Mouse (Mus musculus) kidney, adult 18-20 months (tissue): Measurements from ENCODE around the gene Slc38a6.

Experiments used
- DNase-seq: peaks from one replicate; pipeline ENCODE4 v3.0.0; 2021

Slc38a6 gene

GRCm38 (mm10) chr12:73399426-73399825, 112.8 kb downstream of the Slc38a6 start:
- no peak for DNase-seq

GRCm38 (mm10) chr12:73400481-73401025, 114.0 kb downstream of the Slc38a6 start:
- DNase-seq, result no peak

DNA sequence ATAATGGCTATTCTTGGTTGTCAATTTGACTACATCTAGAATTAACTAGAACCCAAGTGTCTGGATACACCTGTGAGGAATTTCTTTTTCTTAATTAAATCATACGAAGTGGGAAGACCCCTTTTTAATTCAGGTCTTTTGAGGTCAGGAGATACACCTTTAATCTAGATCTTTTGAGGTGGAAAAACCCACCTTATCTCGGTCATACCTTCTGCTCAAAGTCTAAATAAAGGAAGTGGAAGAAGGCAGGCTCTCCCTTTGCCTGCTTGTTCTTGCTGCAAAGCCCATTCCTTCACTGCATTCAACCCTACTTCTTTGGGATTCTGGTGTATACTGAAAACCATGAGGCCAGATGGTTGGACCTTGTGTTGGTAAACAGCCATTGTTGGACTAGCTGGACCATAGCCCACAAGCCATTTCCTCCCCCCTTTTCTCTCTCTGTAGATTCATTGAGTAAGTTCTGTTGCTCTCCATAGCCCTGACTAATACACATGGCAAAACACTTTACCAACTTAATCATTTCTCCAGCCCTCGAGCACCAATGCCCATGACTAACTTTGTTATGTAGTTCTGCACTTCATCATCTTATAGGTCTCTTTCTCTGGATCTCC, 115.0 kb downstream of the Slc38a6 start:
- no peak for DNase-seq

- DNase-seq, result no peak
Measured at GRCm38 (mm10) chr12:73402137-73402712, 115.6 kb downstream of the Slc38a6 start.

DNA sequence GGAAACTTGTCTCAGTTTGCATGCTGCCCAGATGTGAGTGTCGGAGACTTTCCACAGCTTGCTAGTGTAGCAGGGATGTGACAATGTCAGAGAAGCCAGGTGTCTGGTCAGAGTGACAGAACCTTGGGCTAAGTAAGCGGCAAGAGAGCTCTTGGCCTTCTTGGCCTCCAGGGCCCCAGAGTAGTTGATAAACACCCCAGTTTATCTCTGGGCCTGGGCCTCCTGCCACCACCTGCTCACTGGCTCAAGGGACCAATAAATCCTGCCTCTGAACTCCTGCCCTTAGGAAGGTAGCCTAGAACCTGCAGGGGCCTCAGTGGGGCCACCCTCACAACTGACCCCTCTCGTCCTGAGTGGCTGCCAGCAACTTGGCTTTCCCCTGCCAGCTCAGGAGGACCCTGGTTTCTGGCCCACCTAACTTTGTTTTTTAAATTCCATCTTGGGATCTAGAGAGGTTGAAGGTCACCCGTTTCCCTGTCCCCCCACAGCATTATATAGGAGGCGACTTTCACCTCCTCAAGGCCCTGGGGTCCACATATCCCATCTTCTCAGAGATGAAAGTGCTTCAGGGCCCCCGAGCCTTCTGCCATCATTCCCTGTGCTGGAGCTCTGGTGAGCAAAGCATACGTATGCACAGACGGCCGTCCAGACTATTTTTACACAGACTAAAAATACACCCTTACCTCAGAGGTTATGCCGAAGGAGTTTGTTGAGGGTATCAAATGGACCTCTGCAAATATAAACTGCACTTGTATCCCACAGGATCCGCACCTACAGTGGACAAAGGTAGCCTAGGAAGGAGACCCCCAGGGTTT, 116.5 kb downstream of the Slc38a6 start:
- DNase-seq, result no peak
